Mouse (Mus musculus) brain, embryonic 14.5 days (tissue): ENCODE measurements around the gene Parp16. TPM values are rescaled to one million over a fixed set of nuclear protein-coding genes. Genes with fewer than 3 reads are reported as not detected.

Experiments
- DNase-seq: peaks from one replicate; pipeline ENCODE4 v3.0.0-alpha.2; 2011; ENCODE audit warnings: low read depth
- CTCF ChIP-seq: fragments of 200-500 bp; IDR thresholded peaks from 2 replicates; pipeline ENCODE4 v1.5.1; 2012; ENCODE audit warnings: inconsistent platforms, mild to moderate bottlenecking, moderate library complexity, borderline replicate concordance; ENCODE audit not compliant: insufficient read depth, insufficient read length; ENCODE audit errors: extremely low read depth
- POLR2A ChIP-seq: fragments of 200-500 bp; IDR thresholded peaks from 2 replicates; pipeline ENCODE4 v1.6.1; 2012; ENCODE audit warnings: mild to moderate bottlenecking, inconsistent platforms, borderline replicate concordance; ENCODE audit not compliant: poor library complexity, insufficient read depth, insufficient read length, severe bottlenecking; ENCODE audit errors: extremely low read depth
- polyA plus RNA-seq: library from polyadenylated mRNA; depleted of rRNA; stranded (reverse); fragments of >200 nt; gene quantifications from 2 replicates; pipeline ENCODE4 v1.2.3, GENCODE M21; 2012

Gene Parp16
- polyA plus RNA-seq, 1 experiment: 6.2 TPM

- DNase-seq: no peak
- no peak for TF ChIP-seq POLR2A
- TF ChIP-seq CTCF: no peak
Observed at GRCm38 (mm10) chr9:65218916-65219315, 23.8 kb downstream of the Parp16 start.

- peak; percentile 18; the same call in 1 of the 2 replicates for TF ChIP-seq CTCF
- peak; percentile 17 for DNase-seq
Observed at GRCm38 (mm10) chr9:65220398-65220797, 25.2 kb downstream of the Parp16 start.

GRCm38 (mm10) chr9:65223927-65224326, 28.8 kb downstream of the Parp16 start:
- no peak for DNase-seq
- TF ChIP-seq POLR2A (no peak), CTCF (no peak)

- peak; percentile 58; the same call in 1 of the 2 replicates for TF ChIP-seq CTCF
- TF ChIP-seq POLR2A: no peak
- DNase-seq: peak; percentile 58
Observed at GRCm38 (mm10) chr9:65225795-65226194, 30.6 kb downstream of the Parp16 start.

- no peak for DNase-seq
- peak; percentile 19; the same call in 1 of the 2 replicates for TF ChIP-seq CTCF
- TF ChIP-seq POLR2A: no peak
Observed at GRCm38 (mm10) chr9:65230250-65230649, 35.1 kb downstream of the Parp16 start.

GRCm38 (mm10) chr9:65231284-65231683, 36.1 kb downstream of the Parp16 start:
- DNase-seq: peak; percentile 58
- TF ChIP-seq POLR2A (no peak), CTCF (no peak)

- TF ChIP-seq POLR2A: no peak
- TF ChIP-seq CTCF: no peak
- DNase-seq: no peak
Observed at GRCm38 (mm10) chr9:65233243-65233985, 38.3 kb downstream of the Parp16 start.

GRCm38 (mm10) chr9:65234734-65235133, 39.6 kb downstream of the Parp16 start:
- TF ChIP-seq CTCF: no peak
- TF ChIP-seq POLR2A: no peak
- DNase-seq: no peak

GRCm38 (mm10) chr9:65235601-65236000, 40.4 kb downstream of the Parp16 start:
- no peak for DNase-seq
- TF ChIP-seq POLR2A (no peak), CTCF (no peak)

- DNase-seq: no peak
- TF ChIP-seq CTCF (no peak), POLR2A (no peak)
Observed at GRCm38 (mm10) chr9:65237616-65238015, 42.5 kb downstream of the Parp16 start.

- TF ChIP-seq CTCF (no peak), POLR2A (no peak)
- DNase-seq: no peak
Observed at GRCm38 (mm10) chr9:65238191-65238760, 43.1 kb downstream of the Parp16 start.

GRCm38 (mm10) chr9:65239176-65239575, 44.0 kb downstream of the Parp16 start:
- TF ChIP-seq CTCF (no peak), POLR2A (no peak)
- DNase-seq: no peak
